Mouse (Mus musculus) heart, adult 2 months (tissue): Measurements from ENCODE around the gene Sdhaf3.

Experiments
- CTCF ChIP-seq: fragments of 200-600 bp; IDR thresholded peaks from 2 replicates; pipeline ENCODE4 v1.8.1; 2022; ENCODE audit warnings: antibody characterized with exemption, mild to moderate bottlenecking, moderate library complexity
- POLR2A ChIP-seq: fragments of 200-500 bp; IDR thresholded peaks from 2 replicates; pipeline ENCODE4 v1.6.1; 2011; ENCODE audit warnings: mild to moderate bottlenecking, low read depth, low read length, control low read depth; ENCODE audit not compliant: insufficient read depth

DNA sequence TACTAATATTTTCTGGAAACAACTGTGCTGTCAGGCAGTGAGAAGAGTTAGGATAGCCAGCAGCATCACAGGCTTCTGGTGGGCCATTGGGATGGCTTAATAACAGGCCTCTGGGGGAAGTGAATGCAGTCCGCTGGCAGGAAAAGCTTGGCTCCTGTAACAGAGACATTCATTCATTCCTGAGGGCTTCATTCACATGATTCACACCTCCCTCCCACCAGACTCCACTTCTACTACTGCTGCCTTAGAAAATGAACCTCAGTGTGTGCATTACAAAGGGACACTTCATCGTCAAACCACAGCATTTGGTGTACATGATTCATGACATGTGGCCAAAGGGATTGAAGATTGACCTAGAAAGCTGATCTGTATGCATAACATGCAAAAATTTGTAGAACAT lies 128.6 kb downstream of the Sdhaf3 start:
- TF ChIP-seq CTCF: no peak
- TF ChIP-seq POLR2A: no peak
